ENCODE assay signal across 21 mouse cellular contexts in genomic region chr17:8657661-8658060, GRCm38 (mm10).
DNase-seq lines count a peak whose midpoint lies in the region; ATAC-seq lines count a peak whose summit lies in the region.
"Had no signal": no experiment of that assay in that cellular context is flagged by ENCODE, and none has a peak within 500 bp of the region (broad histone marks: within the 10 kb centered on the region; RNA-seq: fewer than 3 reads in every experiment).

No protein-coding gene starts in this region.

- no peaks in the 10 kb centered on the region for H3K9me3 ChIP-seq in hindbrain, embryonic 11.5 days (ENCODE audit: control insufficient read depth, low read length)
- no peaks in the 10 kb centered on the region for H3K9me3 ChIP-seq in hindbrain, embryonic 12.5 days (replicated peaks)
- H3K9me3 ChIP-seq: heart, embryonic 13.5 days; limb, embryonic 12.5 days; megakaryocyte, embryonic 14.5 days; neural tube, embryonic 13.5 days had no signal

- no peaks in the 10 kb centered on the region for H3K4me1 ChIP-seq in hindbrain, embryonic 11.5 days (replicated peaks; ENCODE audit: control insufficient read depth, insufficient read depth, low read length)
- no peaks in the 10 kb centered on the region for H3K4me1 ChIP-seq in hindbrain, embryonic 12.5 days
- H3K4me1 ChIP-seq: heart, embryonic 13.5 days; limb, embryonic 12.5 days; megakaryocyte, embryonic 14.5 days; neural tube, embryonic 13.5 days had no signal

- WGBS in hindbrain, embryonic 11.5 days: 67% methylated on average over 9 of the region's 9 CpGs
- WGBS in hindbrain, embryonic 12.5 days: 68% methylated on average over 9 of the region's 9 CpGs

- H3K27ac ChIP-seq in hindbrain, embryonic 11.5 days (ENCODE audit: low read depth, low read length): no peak overlapping the region
- H3K27ac ChIP-seq in hindbrain, embryonic 12.5 days: no peak overlapping the region
- H3K27ac ChIP-seq: heart, embryonic 13.5 days; limb, embryonic 12.5 days; liver, embryonic 14.5 days; neural tube, embryonic 13.5 days had no signal

- no peak overlapping the region for H3K9ac ChIP-seq in hindbrain, embryonic 11.5 days (ENCODE audit: low read depth, low read length)
- H3K9ac ChIP-seq in hindbrain, embryonic 12.5 days: no peak overlapping the region
- H3K9ac ChIP-seq: heart, embryonic 13.5 days; limb, embryonic 12.5 days; liver, embryonic 14.5 days; neural tube, embryonic 13.5 days had no signal

- no peak for ATAC-seq in hindbrain, embryonic 11.5 days (ENCODE audit: low FRiP score)
- ATAC-seq in hindbrain, embryonic 12.5 days (ENCODE audit: low FRiP score): no peak
- ATAC-seq: CD4-positive, CD25-positive, alpha-beta regulatory T cell, adult 4 months; inflammation-experienced regulatory T-cells, adult 6 months had no signal

- no peaks in the 10 kb centered on the region for H3K36me3 ChIP-seq in hindbrain, embryonic 11.5 days (ENCODE audit: control insufficient read depth, insufficient read depth, low read length)
- H3K36me3 ChIP-seq in hindbrain, embryonic 12.5 days: no peaks in the 10 kb centered on the region
- H3K36me3 ChIP-seq: G1E; heart, embryonic 13.5 days; limb, embryonic 12.5 days; neural tube, embryonic 13.5 days had no signal

- no peak overlapping the region for H3K4me3 ChIP-seq in hindbrain, embryonic 11.5 days (ENCODE audit: low read depth, low read length)
- H3K4me3 ChIP-seq in hindbrain, embryonic 12.5 days: no peak overlapping the region
- H3K4me3 ChIP-seq: heart, embryonic 13.5 days; limb, embryonic 12.5 days; megakaryocyte, embryonic 14.5 days; neural tube, embryonic 13.5 days had no signal

- no peak overlapping the region for H3K4me2 ChIP-seq in hindbrain, embryonic 11.5 days (replicated peaks; ENCODE audit: low read depth, low read length)
- H3K4me2 ChIP-seq in hindbrain, embryonic 12.5 days (replicated peaks): no peak overlapping the region
- H3K4me2 ChIP-seq: heart, embryonic 13.5 days; limb, embryonic 12.5 days; neural tube, embryonic 13.5 days had no signal

- peak; percentile 66 to 83 for DNase-seq in adrenal gland, adult (ENCODE audit: inconsistent age in 2 of 2, low spot score in 1 of 2)
- no peak for DNase-seq in adrenal gland, postnatal 25 days
- DNase-seq in hindbrain, embryonic 11.5 days (ENCODE audit: low spot score): peak; percentile 20
- DNase-seq in embryo, embryonic 10 days (ENCODE audit: low spot score): peak; percentile 63
- DNase-seq in gastrocnemius, postnatal 25 days: peak; percentile 68
- DNase-seq in cerebellum, adult 9-10 months: no peak
- DNase-seq in lung, postnatal 10 days: no peak
- DNase-seq: cerebellum, postnatal 14 days; heart, postnatal 4 days; lung, postnatal 14 days; right cerebral cortex, postnatal 14 days; thymus, postnatal 4 days had no signal

- H3K27me3 ChIP-seq in hindbrain, embryonic 11.5 days (ENCODE audit: control insufficient read depth, insufficient read depth, low read length): no peaks in the 10 kb centered on the region
- no peaks in the 10 kb centered on the region for H3K27me3 ChIP-seq in hindbrain, embryonic 12.5 days
- H3K27me3 ChIP-seq: limb, embryonic 12.5 days; neural tube, embryonic 13.5 days had no signal

Comparison
In these comparisons a context has a peak if more than half of its experiments do, and no peak if none do; other contexts are left out.
1. DNase-seq: peak in adrenal gland, adult (2 of 2), hindbrain, embryonic 11.5 days (single experiment), embryo, embryonic 10 days (single experiment) and gastrocnemius, postnatal 25 days (single experiment); none in adrenal gland, postnatal 25 days (single experiment), cerebellum, adult 9-10 months (single experiment) and lung, postnatal 10 days (single experiment).